Mouse (Mus musculus) liver, embryonic 16.5 days (tissue): ENCODE measurements around the gene Acad10. TPM values are rescaled to one million over a fixed set of nuclear protein-coding genes. Genes with fewer than 3 reads are reported as not detected.
"Not testable (repeated sequence)": the region's sequence is repeated elsewhere in the genome, so short reads cannot be mapped to it uniquely, and the experiment has no call there.

ENCODE experiments used
- ATAC-seq: fragments of 200-750 bp; cut with Nextera tagmentation; 2 replicates; pipeline ENCODE4 v1.8.0; 2017; ENCODE audit warnings: low read depth, mild to moderate bottlenecking, moderate number of reproducible peaks, moderate library complexity
- H3K27ac ChIP-seq: fragments of 300-500 bp; sonication (generic); 2 replicates; pipeline ENCODE4 v1.5.1; 2014; ENCODE audit warnings: mild to moderate bottlenecking, low read length
- H3K27me3 ChIP-seq: fragments of 300-500 bp; sonication (generic); 2 replicates; pipeline ENCODE4 v1.6.1; 2014; ENCODE audit warnings: low read depth, low read length, mixed read lengths; ENCODE audit not compliant: control insufficient read depth, insufficient read depth
- H3K36me3 ChIP-seq: fragments of 300-500 bp; sonication (generic); 2 replicates; pipeline ENCODE4 v1.6.1; 2014; ENCODE audit warnings: mild to moderate bottlenecking; ENCODE audit not compliant: control insufficient read depth, insufficient read depth
- H3K4me1 ChIP-seq: fragments of 300-500 bp; sonication (generic); 2 replicates; pipeline ENCODE4 v1.6.1; 2014; ENCODE audit warnings: low read depth, low read length, mixed read lengths; ENCODE audit not compliant: control insufficient read depth
- H3K4me2 ChIP-seq: fragments of 300-500 bp; sonication (generic); 2 replicates; pipeline ENCODE4 v1.6.1; 2014; ENCODE audit warnings: low read depth, low read length, mixed read lengths
- H3K4me3 ChIP-seq: fragments of 300-500 bp; sonication (generic); 2 replicates; pipeline ENCODE4 v1.5.1; 2014; ENCODE audit warnings: low read depth, mild to moderate bottlenecking, low read length
- H3K9ac ChIP-seq: fragments of 300-500 bp; sonication (generic); 2 replicates; pipeline ENCODE4 v1.6.1; 2014; ENCODE audit warnings: low read depth, low read length
- H3K9me3 ChIP-seq: fragments of 300-500 bp; sonication (generic); replicated peaks from 2 replicates; pipeline ENCODE4 v1.6.1; 2016; ENCODE audit warnings: low read length; ENCODE audit not compliant: control insufficient read depth
- WGBS: fragments of 180-500 bp; shearing (Covaris S2); extraction: QIAGEN DNeasy Blood & Tissue Kit; methylation state at CpG from one replicate; pipeline ENCODE4 v1.1.7; 2014; ENCODE audit not compliant: insufficient replicate concordance; 5-methylcytosine and 5-hydroxymethylcytosine counted together
- polyA plus RNA-seq: library from polyadenylated mRNA; unstranded; fragments of >200 nt; fragmentation: Nextera tagmentation; extraction: Ambion mirVana; gene quantifications from 2 replicates; pipeline ENCODE4 v1.2.1, GENCODE M21; 2015

Acad10 gene
- polyA plus RNA-seq, 1 experiment from 2014 or later, result 5.5 TPM

- H3K9ac ChIP-seq, result no peak overlapping the region
- H3K4me2 ChIP-seq, result no peak overlapping the region
- no peaks in the 10 kb centered on the region for H3K27me3 ChIP-seq
- no peak for ATAC-seq
- H3K27ac ChIP-seq, result no peak overlapping the region
- no peak overlapping the region for H3K4me3 ChIP-seq
- H3K4me1 ChIP-seq, result no peaks in the 10 kb centered on the region
- WGBS, result 70% methylated on average over 5 of the region's 5 CpGs
- H3K36me3 ChIP-seq, result no peaks in the 10 kb centered on the region
- H3K9me3 ChIP-seq, result no peaks in the 10 kb centered on the region
Observed at GRCm38 (mm10) chr5:121634668-121635067, 25.6 kb downstream of the Acad10 start.

- Histone ChIP-seq H3K36me3 (no peaks in the 10 kb centered on the region), H3K9me3 (no peaks in the 10 kb centered on the region), H3K4me2 (no peak overlapping the region), H3K27ac (no peak overlapping the region), H3K4me1 (no peaks in the 10 kb centered on the region), H3K27me3 (no peaks in the 10 kb centered on the region), H3K9ac (no peak overlapping the region), H3K4me3 (no peak overlapping the region)
- ATAC-seq, result no peak
- WGBS, result 42% methylated on average over 3 of the region's 3 CpGs
Observed at GRCm38 (mm10) chr5:121632804-121633203, 27.5 kb downstream of the Acad10 start.

- H3K4me3 ChIP-seq, H3K27me3 ChIP-seq, H3K36me3 ChIP-seq, H3K9ac ChIP-seq, ATAC-seq, H3K4me2 ChIP-seq, H3K4me1 ChIP-seq, H3K9me3 ChIP-seq, H3K27ac ChIP-seq: not testable (repeated sequence)
- 49% methylated on average over 8 of the region's 9 CpGs for WGBS
Observed at GRCm38 (mm10) chr5:121631106-121631647, 29.1 kb downstream of the Acad10 start.

- 0% methylated on average over 1 of the region's 1 CpGs for WGBS
- Histone ChIP-seq H3K9ac (no peak overlapping the region), H3K36me3 (no peaks in the 10 kb centered on the region), H3K4me2 (no peak overlapping the region), H3K4me3 (no peak overlapping the region), H3K27ac (no peak overlapping the region), H3K27me3 (no peaks in the 10 kb centered on the region), H3K4me1 (no peaks in the 10 kb centered on the region), H3K9me3 (no peaks in the 10 kb centered on the region)
- no peak for ATAC-seq
Observed at GRCm38 (mm10) chr5:121627871-121628270, 32.4 kb downstream of the Acad10 start.

GRCm38 (mm10) chr5:121623241-121623640 is 37.1 kb downstream of the Acad10 start:
- Histone ChIP-seq H3K9me3 (no peaks in the 10 kb centered on the region), H3K36me3 (no peaks in the 10 kb centered on the region), H3K4me3 (no peak overlapping the region), H3K4me1 (peaks cover 6% of the 10 kb centered on the region), H3K9ac (no peak overlapping the region), H3K27ac (no peak overlapping the region), H3K4me2 (no peak overlapping the region), H3K27me3 (no peaks in the 10 kb centered on the region)
- 73% methylated on average over 3 of the region's 3 CpGs for WGBS
- no peak for ATAC-seq

- Histone ChIP-seq H3K27ac (no peak overlapping the region), H3K9ac (no peak overlapping the region), H3K36me3 (no peaks in the 10 kb centered on the region), H3K4me2 (no peak overlapping the region), H3K9me3 (no peaks in the 10 kb centered on the region), H3K27me3 (no peaks in the 10 kb centered on the region), H3K4me3 (no peak overlapping the region), H3K4me1 (peaks cover 6% of the 10 kb centered on the region)
- 86% methylated on average over 5 of the region's 5 CpGs for WGBS
- no peak for ATAC-seq
Observed at GRCm38 (mm10) chr5:121621102-121621501, 39.2 kb downstream of the Acad10 start.

- peak; percentile 88 for ATAC-seq
- peak within 1 kb of the TSS; percentile 78 for H3K27ac ChIP-seq
- no peaks in the 10 kb centered on the region for H3K36me3 ChIP-seq
- H3K4me2 ChIP-seq, result peak within 1 kb of the TSS; percentile 74
- H3K9me3 ChIP-seq, result no peaks in the 10 kb centered on the region
- no peaks in the 10 kb centered on the region for H3K27me3 ChIP-seq
- WGBS, result under 1% methylated on average over 58 of the region's 58 CpGs
- peak within 1 kb of the TSS; percentile 88 for H3K4me3 ChIP-seq
- peaks cover 6% of the 10 kb centered on the region for H3K4me1 ChIP-seq
- H3K9ac ChIP-seq, result peak within 1 kb of the TSS; percentile 86
Observed at GRCm38 (mm10) chr5:121618592-121619513, 41.5 kb downstream of the Acad10 start, which contains the start of gene Acad12. Gene Acad12, minus strand, starts transcription at chr5:121618938.

- not testable (repeated sequence) for H3K9me3 ChIP-seq, H3K4me3 ChIP-seq, H3K4me2 ChIP-seq, H3K27me3 ChIP-seq, H3K9ac ChIP-seq, H3K27ac ChIP-seq, H3K36me3 ChIP-seq, H3K4me1 ChIP-seq, ATAC-seq
- WGBS, result 57% methylated on average over 3 of the region's 3 CpGs
Observed at GRCm38 (mm10) chr5:121614921-121615320, 45.4 kb downstream of the Acad10 start.

GRCm38 (mm10) chr5:121612036-121612435 is 48.3 kb downstream of the Acad10 start:
- Histone ChIP-seq H3K9ac (no peak overlapping the region), H3K9me3 (no peaks in the 10 kb centered on the region), H3K36me3 (no peaks in the 10 kb centered on the region), H3K4me3 (no peak overlapping the region), H3K4me2 (no peak overlapping the region), H3K4me1 (no peaks in the 10 kb centered on the region; the same call in 1 of the 2 replicates), H3K27ac (no peak overlapping the region), H3K27me3 (no peaks in the 10 kb centered on the region)
- 70% methylated on average over 6 of the region's 6 CpGs for WGBS
- no peak for ATAC-seq
